ENCODE assay signal across 20 mouse cellular contexts in the genomic region with DNA sequence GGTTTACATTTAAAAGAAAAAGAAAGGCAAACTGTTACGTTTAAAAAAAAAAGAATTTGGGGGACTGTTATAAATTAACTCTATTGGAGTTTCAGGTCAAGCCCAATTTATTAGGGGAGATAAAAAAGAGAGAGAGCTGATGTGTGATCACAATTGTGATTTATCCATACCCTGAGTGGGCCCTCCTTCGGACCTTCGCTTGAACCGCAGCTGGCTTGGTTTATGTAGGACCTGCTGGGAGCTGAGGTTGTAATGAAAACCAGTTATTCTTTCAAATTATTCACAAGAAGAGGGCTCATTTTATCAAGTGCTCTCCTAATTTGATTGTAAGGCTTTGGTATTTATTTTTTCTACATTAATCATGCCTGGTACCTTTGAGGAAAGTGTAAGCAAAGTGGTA.
"Had no signal": no experiment of that assay in that cellular context is flagged by ENCODE, and none has a peak within 500 bp of the region (broad histone marks: within the 10 kb centered on the region; RNA-seq: fewer than 3 reads in every experiment).

No protein-coding gene starts in this region.

- H3K4me1 ChIP-seq: liver, embryonic 15.5 days had no signal

- H3K36me3 ChIP-seq: liver, embryonic 15.5 days; lung, embryonic 15.5 days; midbrain, embryonic 10.5 days; midbrain, embryonic 12.5 days; neural tube, embryonic 13.5 days; stomach, embryonic 15.5 days had no signal

- H3K4me2 ChIP-seq: liver, embryonic 15.5 days; lung, embryonic 15.5 days; midbrain, embryonic 12.5 days; neural tube, embryonic 13.5 days; stomach, embryonic 15.5 days had no signal

- H3K4me3 ChIP-seq: liver, embryonic 15.5 days; lung, embryonic 15.5 days; megakaryocyte, embryonic 14.5 days; midbrain, embryonic 10.5 days; midbrain, embryonic 12.5 days; neural tube, embryonic 13.5 days; stomach, embryonic 15.5 days had no signal

- H3K9me3 ChIP-seq: liver, embryonic 15.5 days; lung, embryonic 15.5 days; megakaryocyte, embryonic 14.5 days; midbrain, embryonic 10.5 days; midbrain, embryonic 12.5 days; neural tube, embryonic 13.5 days; stomach, embryonic 15.5 days had no signal

- H3K9ac ChIP-seq: liver, embryonic 15.5 days; liver, postnatal 0 days; lung, embryonic 15.5 days; midbrain, embryonic 12.5 days; neural tube, embryonic 13.5 days; stomach, embryonic 15.5 days had no signal

- H3K27ac ChIP-seq: liver, embryonic 15.5 days; lung, embryonic 15.5 days; macrophage; midbrain, embryonic 10.5 days; midbrain, embryonic 12.5 days; neural tube, embryonic 13.5 days; stomach, embryonic 15.5 days; stomach, postnatal 0 days had no signal

- DNase-seq: liver, postnatal 0 days; lung, adult 2 months; lung, postnatal 14 days; lung, postnatal 36 days; midbrain, embryonic 14.5 days; right cerebral cortex, postnatal 14 days; thymus, adult 2 months; thymus, postnatal 25 days; thymus, postnatal 4 days had no signal

- ATAC-seq: liver, postnatal 0 days; lung, postnatal 0 days; midbrain, embryonic 16.5 days had no signal

- H3K27me3 ChIP-seq: liver, embryonic 15.5 days; lung, embryonic 15.5 days; megakaryocyte, embryonic 14.5 days; neural tube, embryonic 13.5 days; stomach, embryonic 15.5 days had no signal
